Mouse (Mus musculus) liver, postnatal 0 days (tissue): Measurements from ENCODE around the gene Klf14. TPM values are rescaled to one million over a fixed set of nuclear protein-coding genes. Genes with fewer than 3 reads are reported as not detected.

Experiments
- ATAC-seq: fragments of 200-750 bp; cut with Nextera tagmentation; 2 replicates; pipeline ENCODE4 v1.8.0; 2017; ENCODE audit warnings: mild to moderate bottlenecking, moderate library complexity
- DNase-seq: peaks from one replicate; pipeline ENCODE4 v3.0.0-alpha.2; 2016
- H3K27ac ChIP-seq: fragments of 300-500 bp; sonication (generic); 2 replicates; pipeline ENCODE4 v1.5.1; 2014; ENCODE audit warnings: antibody characterized with exemption, moderate library complexity, mild to moderate bottlenecking, low read depth
- H3K27me3 ChIP-seq: fragments of 300-500 bp; sonication (generic); 2 replicates; pipeline ENCODE4 v1.6.1; 2014; ENCODE audit warnings: low read length, control low read depth, mixed read lengths; ENCODE audit not compliant: insufficient read depth
- H3K36me3 ChIP-seq: fragments of 300-500 bp; sonication (generic); replicated peaks from 2 replicates; pipeline ENCODE4 v1.6.1; 2014; ENCODE audit warnings: mild to moderate bottlenecking, control low read depth, low read length, moderate library complexity, mixed read lengths; ENCODE audit not compliant: insufficient read depth
- H3K4me1 ChIP-seq: fragments of 300-500 bp; sonication (generic); 2 replicates; pipeline ENCODE4 v1.6.1; 2014; ENCODE audit warnings: antibody characterized with exemption, mild to moderate bottlenecking, control low read depth; ENCODE audit not compliant: insufficient read depth
- H3K4me2 ChIP-seq: fragments of 300-500 bp; sonication (generic); 2 replicates; pipeline ENCODE4 v1.6.1; 2014; ENCODE audit warnings: low read depth, mild to moderate bottlenecking, low read length, moderate library complexity, mixed read lengths
- H3K4me3 ChIP-seq: fragments of 300-500 bp; sonication (generic); 2 replicates; pipeline ENCODE4 v1.5.1; 2014; ENCODE audit warnings: low read depth, low read length
- H3K9ac ChIP-seq: fragments of 300-500 bp; sonication (generic); replicated peaks from 2 replicates; pipeline ENCODE4 v1.6.1; 2014; ENCODE audit warnings: mild to moderate bottlenecking, moderate library complexity
- H3K9me3 ChIP-seq: fragments of 300-500 bp; sonication (generic); 2 replicates; pipeline ENCODE4 v1.6.1; 2016; ENCODE audit warnings: mild to moderate bottlenecking, control low read depth, low read length, mixed read lengths
- CTCF ChIP-seq: sonication (generic); IDR thresholded peaks from 2 replicates; pipeline ENCODE4 v1.5.1; 2016; ENCODE audit warnings: antibody characterized with exemption, low read depth
- EP300 ChIP-seq: IDR thresholded peaks from 2 replicates; pipeline ENCODE4 v1.6.1; 2016; ENCODE audit warnings: antibody characterized with exemption, low read depth, mild to moderate bottlenecking
- WGBS: fragments of 180-500 bp; shearing (Covaris S2); extraction: QIAGEN DNeasy Blood & Tissue Kit; methylation state at CpG from one replicate; pipeline ENCODE4 v1.1.7; 2014; ENCODE audit not compliant: insufficient replicate concordance; 5-methylcytosine and 5-hydroxymethylcytosine counted together
- polyA plus RNA-seq: library from polyadenylated mRNA; unstranded; fragments of >200 nt; fragmentation: Nextera tagmentation; extraction: Ambion mirVana; gene quantifications from 2 replicates; pipeline ENCODE4 v1.2.1, GENCODE M21; 2015

The Klf14 gene
- 0.08 and 0.11 TPM in 2 replicates for polyA plus RNA-seq

GRCm38 (mm10) chr6:30958736-30959540, at the start of gene Klf14:
Klf14 (minus strand) TSS chr6:30959078.
- peaks cover 58% of the 10 kb centered on the region for H3K27me3 ChIP-seq
- no peak for ATAC-seq
- no peak within 1 kb of the TSS for H3K27ac ChIP-seq
- peak; percentile 27 for DNase-seq
- under 1% methylated on average over 74 of the region's 75 CpGs for WGBS
- no peaks in the 10 kb centered on the region for H3K36me3 ChIP-seq
- H3K4me1 ChIP-seq = no peaks in the 10 kb centered on the region
- peak within 1 kb of the TSS; percentile 51 for H3K4me3 ChIP-seq
- TF ChIP-seq EP300 (no peak), CTCF (no peak)
- peaks cover 20% of the 10 kb centered on the region for H3K9me3 ChIP-seq
- H3K9ac ChIP-seq = no peak within 1 kb of the TSS
- peak within 1 kb of the TSS; percentile 75 for H3K4me2 ChIP-seq

- Histone ChIP-seq H3K27ac (no peak overlapping the region), H3K9ac (no peak overlapping the region), H3K27me3 (no peaks in the 10 kb centered on the region), H3K36me3 (no peaks in the 10 kb centered on the region), H3K4me2 (no peak overlapping the region), H3K4me3 (no peak overlapping the region), H3K9me3 (no peaks in the 10 kb centered on the region), H3K4me1 (no peaks in the 10 kb centered on the region)
- TF ChIP-seq CTCF (no peak), EP300 (no peak)
- DNase-seq (no peak), ATAC-seq (no peak)
- WGBS = 65% methylated on average over 6 of the region's 6 CpGs
Observed at GRCm38 (mm10) chr6:31006111-31006600, 47.3 kb upstream of the Klf14 start.

- DNase-seq = no peak
- 83% methylated on average over 5 of the region's 5 CpGs for WGBS
- Histone ChIP-seq H3K27me3 (0 out of 2 replicates have a peak, but pooled peaks cover 2% of the 10 kb centered on the region), H3K4me3 (no peak overlapping the region), H3K36me3 (no peaks in the 10 kb centered on the region), H3K9me3 (no peaks in the 10 kb centered on the region), H3K27ac (no peak overlapping the region), H3K4me1 (no peaks in the 10 kb centered on the region), H3K4me2 (no peak overlapping the region), H3K9ac (no peak overlapping the region)
- no peak for ATAC-seq
- TF ChIP-seq CTCF (no peak), EP300 (no peak)
Observed at GRCm38 (mm10) chr6:30986393-30986792, 27.5 kb upstream of the Klf14 start.

- Histone ChIP-seq H3K4me3 (no peak overlapping the region), H3K36me3 (no peaks in the 10 kb centered on the region), H3K4me2 (no peak overlapping the region), H3K9ac (no peak overlapping the region), H3K9me3 (no peaks in the 10 kb centered on the region), H3K4me1 (no peaks in the 10 kb centered on the region), H3K27me3 (0 out of 2 replicates have a peak, but pooled peaks cover 2% of the 10 kb centered on the region), H3K27ac (no peak overlapping the region)
- DNase-seq (no peak), ATAC-seq (no peak)
- TF ChIP-seq EP300 (no peak), CTCF (no peak)
- WGBS = 66% methylated on average over 4 of the region's 4 CpGs
Observed at GRCm38 (mm10) chr6:30983021-30983420, 24.1 kb upstream of the Klf14 start.

- TF ChIP-seq CTCF (peak; percentile 52), EP300 (no peak)
- Histone ChIP-seq H3K9ac (no peak overlapping the region), H3K27ac (no peak overlapping the region), H3K4me2 (peak overlapping the region; percentile 48; the same call in 1 of the 2 replicates), H3K36me3 (no peaks in the 10 kb centered on the region), H3K27me3 (0 out of 2 replicates have a peak, but pooled peaks cover 2% of the 10 kb centered on the region), H3K9me3 (no peaks in the 10 kb centered on the region), H3K4me1 (no peaks in the 10 kb centered on the region), H3K4me3 (no peak overlapping the region)
- DNase-seq (no peak), ATAC-seq (no peak)
- 22% methylated on average over 13 of the region's 13 CpGs for WGBS
Observed at GRCm38 (mm10) chr6:30982372-30982980, 23.6 kb upstream of the Klf14 start.

- DNase-seq (no peak), ATAC-seq (no peak)
- H3K27me3 ChIP-seq = 0 out of 2 replicates have a peak, but pooled peaks cover 2% of the 10 kb centered on the region
- no peak overlapping the region for H3K4me2 ChIP-seq
- H3K9ac ChIP-seq = no peak overlapping the region
- H3K9me3 ChIP-seq = no peaks in the 10 kb centered on the region
- TF ChIP-seq CTCF = no peak
- TF ChIP-seq EP300 = no peak
- H3K36me3 ChIP-seq = no peaks in the 10 kb centered on the region
- no peak overlapping the region for H3K4me3 ChIP-seq
- no peak overlapping the region for H3K27ac ChIP-seq
- no peaks in the 10 kb centered on the region for H3K4me1 ChIP-seq
- 73% methylated on average over 5 of the region's 5 CpGs for WGBS
Observed at GRCm38 (mm10) chr6:30981351-30981750, 22.5 kb upstream of the Klf14 start.
